Mouse (Mus musculus): Measurements from ENCODE around the gene Eef1akmt1. TPM values are rescaled to one million over a fixed set of nuclear protein-coding genes. Genes with fewer than 3 reads are reported as not detected.

Gene Eef1akmt1
- polyA plus RNA-seq, 1 experiment from 2014 or later = 87.8 TPM

DNA sequence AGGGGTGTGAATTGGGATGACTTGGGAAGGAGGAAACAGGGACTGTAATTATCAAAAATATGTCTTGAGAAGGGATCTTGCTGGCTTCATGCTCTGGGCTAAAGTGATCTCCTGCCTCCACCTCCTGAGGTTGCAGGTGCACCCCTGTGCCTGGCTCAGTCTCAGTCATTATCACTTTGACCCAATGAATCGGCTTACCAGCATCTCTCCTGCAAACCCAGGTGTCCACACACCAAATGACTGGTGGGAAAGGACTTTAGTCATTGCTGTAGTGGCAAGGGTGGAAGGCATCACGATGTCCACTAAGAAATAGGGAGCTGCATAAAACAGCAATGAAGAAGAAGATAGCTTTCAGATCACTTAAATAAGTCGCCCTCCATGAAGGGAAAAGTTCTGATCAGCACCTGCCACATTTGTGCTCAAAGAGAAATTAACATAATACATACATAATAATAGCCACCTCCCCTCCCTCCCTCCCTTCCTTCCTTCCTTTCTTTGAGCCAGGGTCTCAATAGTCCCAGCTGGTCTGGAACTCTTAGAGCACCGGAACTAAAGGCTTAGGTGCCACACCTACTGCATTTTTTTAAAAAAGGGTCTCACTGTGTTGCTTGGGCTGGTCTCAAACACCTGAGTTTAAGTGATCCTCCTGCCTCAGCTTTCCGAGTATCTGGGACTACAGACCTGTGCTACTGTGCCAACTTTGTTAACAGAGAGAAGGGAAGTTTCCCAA is 41.5 kb downstream of the Eef1akmt1 start:
- Histone ChIP-seq H3K4me2 (no peak overlapping the region), H3K9ac (no peak overlapping the region), H3K27me3 (replicated peaks) (0 out of 2 replicates have a peak, but pooled peaks cover 5% of the 10 kb centered on the region), H3K36me3 (replicated peaks) (no peaks in the 10 kb centered on the region), H3K4me3 (no peak overlapping the region), H3K4me1 (peaks cover 33% of the 10 kb centered on the region), H3K9me3 (no peaks in the 10 kb centered on the region), H3K27ac (no peak overlapping the region)
- ATAC-seq (replicated peaks) = no peak
- WGBS = 63% methylated on average over 5 of the region's 5 CpGs

- Histone ChIP-seq H3K27ac (no peak overlapping the region), H3K4me1 (peaks cover 30% of the 10 kb centered on the region), H3K9me3 (no peaks in the 10 kb centered on the region), H3K36me3 (replicated peaks) (no peaks in the 10 kb centered on the region), H3K4me2 (no peak overlapping the region), H3K9ac (no peak overlapping the region), H3K4me3 (no peak overlapping the region), H3K27me3 (replicated peaks) (0 out of 2 replicates have a peak, but pooled peaks cover 5% of the 10 kb centered on the region)
- WGBS = 44% methylated on average over 10 of the region's 10 CpGs
- no peak for ATAC-seq (replicated peaks)
Measured at GRCm38 (mm10) chr14:57529086-57529785, 42.2 kb downstream of the Eef1akmt1 start.

- no peak overlapping the region for H3K27ac ChIP-seq
- no peak overlapping the region for H3K4me2 ChIP-seq
- H3K4me1 ChIP-seq = peaks cover 23% of the 10 kb centered on the region
- no peak overlapping the region for H3K4me3 ChIP-seq
- no peak for ATAC-seq (replicated peaks)
- H3K9ac ChIP-seq = no peak overlapping the region
- peaks cover 12% of the 10 kb centered on the region for H3K27me3 ChIP-seq (replicated peaks)
- 51% methylated on average over 2 of the region's 2 CpGs for WGBS
- H3K36me3 ChIP-seq (replicated peaks) = no peaks in the 10 kb centered on the region
- no peaks in the 10 kb centered on the region for H3K9me3 ChIP-seq
Measured at GRCm38 (mm10) chr14:57527598-57527997, 43.8 kb downstream of the Eef1akmt1 start.

DNA sequence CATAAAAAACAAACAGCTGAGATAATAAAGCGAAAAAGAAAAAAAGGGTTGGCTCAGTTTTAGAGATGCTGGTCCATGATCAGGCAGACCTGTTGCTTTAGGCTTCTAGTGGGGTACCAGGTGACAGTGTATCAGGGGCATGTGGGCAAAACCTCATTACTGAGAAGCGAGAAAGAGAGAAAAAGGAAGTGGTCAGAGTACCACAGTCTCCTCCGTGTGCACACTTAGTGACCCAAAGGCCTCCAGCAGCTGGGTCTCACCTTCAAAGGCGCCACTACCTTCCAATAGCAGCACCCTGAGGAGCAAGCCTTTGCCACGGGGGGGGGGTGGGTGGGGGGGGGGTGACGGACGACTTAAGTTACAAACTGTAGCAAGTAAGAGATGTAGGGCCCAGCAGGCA is 44.3 kb downstream of the Eef1akmt1 start:
- no peak for ATAC-seq (replicated peaks)
- H3K27ac ChIP-seq = no peak overlapping the region
- WGBS = 44% methylated on average over 7 of the region's 7 CpGs

GRCm38 (mm10) chr14:57526050-57526623 is 45.3 kb downstream of the Eef1akmt1 start:
- Histone ChIP-seq H3K4me2 (peak overlapping the region; percentile 71), H3K4me3 (peak overlapping the region; percentile 89), H3K27me3 (replicated peaks) (peaks cover 7% of the 10 kb centered on the region), H3K9ac (no peak overlapping the region), H3K36me3 (replicated peaks) (no peaks in the 10 kb centered on the region), H3K9me3 (no peaks in the 10 kb centered on the region), H3K4me1 (peaks cover 23% of the 10 kb centered on the region), H3K27ac (no peak overlapping the region)
- peak; percentile 41 for ATAC-seq (replicated peaks)
- 58% methylated on average over 10 of the region's 10 CpGs for WGBS

More for the DNA sequence above, 44.3 kb downstream of the Eef1akmt1 start:
- Histone ChIP-seq H3K9me3 (no peaks in the 10 kb centered on the region), H3K4me2 (no peak overlapping the region), H3K4me3 (no peak overlapping the region), H3K4me1 (peaks cover 23% of the 10 kb centered on the region), H3K9ac (no peak overlapping the region), H3K36me3 (replicated peaks) (no peaks in the 10 kb centered on the region), H3K27me3 (replicated peaks) (peaks cover 7% of the 10 kb centered on the region)

DNA sequence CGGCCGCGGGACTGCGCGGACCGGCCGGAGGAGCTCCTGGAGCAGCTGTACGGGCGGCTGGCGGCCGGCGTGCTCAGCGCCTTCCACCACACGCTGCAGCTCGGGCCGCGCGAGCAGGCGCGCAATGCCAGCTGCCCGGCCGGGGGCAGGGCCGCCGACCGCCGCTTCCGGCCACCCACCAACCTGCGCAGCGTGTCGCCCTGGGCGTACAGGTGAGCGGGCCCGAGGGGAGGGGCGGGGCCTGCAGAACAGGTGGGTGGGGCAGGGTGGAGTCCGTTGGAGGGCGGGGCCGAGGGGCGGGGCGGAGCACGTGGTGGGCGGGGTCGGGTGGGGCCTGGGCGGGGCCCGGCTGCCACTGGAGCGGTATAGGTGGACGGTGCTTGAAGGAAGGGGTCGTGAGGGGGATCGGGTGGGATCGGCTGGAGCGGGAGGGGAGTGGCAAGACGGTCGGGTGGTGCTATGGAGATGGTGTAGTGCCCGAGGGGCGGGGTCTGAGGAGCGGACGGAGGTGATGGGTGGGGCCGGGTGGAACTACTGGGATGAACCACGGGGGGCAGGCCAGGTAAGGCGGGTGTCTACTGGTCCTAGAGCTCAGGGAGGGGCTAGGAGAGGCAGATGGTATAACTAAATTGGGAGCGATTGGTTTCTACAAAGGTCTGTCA is 45.9 kb downstream of the Eef1akmt1 start:
- ATAC-seq (replicated peaks) = peak; percentile 87
- Histone ChIP-seq H3K4me1 (peaks cover 23% of the 10 kb centered on the region), H3K4me3 (peak overlapping the region; percentile 89), H3K36me3 (replicated peaks) (no peaks in the 10 kb centered on the region), H3K4me2 (peak overlapping the region; percentile 71), H3K9me3 (no peaks in the 10 kb centered on the region), H3K27ac (peak overlapping the region; percentile 80), H3K27me3 (replicated peaks) (peaks cover 7% of the 10 kb centered on the region), H3K9ac (peak overlapping the region; percentile 72)
- 1% methylated on average over 52 of the region's 60 CpGs for WGBS

GRCm38 (mm10) chr14:57524671-57525387 is 46.6 kb downstream of the Eef1akmt1 start, which contains the start of gene Il17d:
Il17d (plus strand) TSS chr14:57524777.
- Histone ChIP-seq H3K27me3 (replicated peaks) (peaks cover 7% of the 10 kb centered on the region), H3K4me1 (peaks cover 23% of the 10 kb centered on the region), H3K27ac (peak within 1 kb of the TSS; percentile 80), H3K4me3 (peak within 1 kb of the TSS; percentile 89), H3K9me3 (no peaks in the 10 kb centered on the region), H3K36me3 (replicated peaks) (no peaks in the 10 kb centered on the region), H3K9ac (peak within 1 kb of the TSS; percentile 72), H3K4me2 (peak within 1 kb of the TSS; percentile 71)
- under 1% methylated on average over 69 of the region's 104 CpGs for WGBS
- ATAC-seq (replicated peaks) = peak; percentile 63

DNA sequence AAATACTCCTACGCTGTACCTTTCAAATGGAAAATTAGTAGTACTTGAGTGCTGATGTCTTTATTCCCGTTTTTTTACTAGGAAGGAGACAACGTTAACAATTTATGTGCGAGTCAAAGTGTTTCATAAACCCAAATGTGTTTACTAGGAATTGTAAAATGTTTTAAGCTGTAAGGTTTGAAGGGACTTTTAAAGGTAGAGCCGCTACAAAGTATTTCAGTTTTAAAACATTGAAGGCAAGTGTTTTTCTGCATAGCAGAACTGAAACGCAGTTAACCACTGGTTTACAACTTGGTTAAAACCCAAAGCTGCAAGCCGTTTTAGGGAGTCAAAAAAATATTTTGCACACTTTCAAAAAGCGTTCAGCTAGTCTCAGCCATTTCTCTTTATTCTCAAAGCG is 47.6 kb downstream of the Eef1akmt1 start:
- no peak overlapping the region for H3K4me3 ChIP-seq
- H3K36me3 ChIP-seq (replicated peaks) = 0 out of 2 replicates have a peak, but pooled peaks cover 1% of the 10 kb centered on the region
- peaks cover 7% of the 10 kb centered on the region for H3K27me3 ChIP-seq (replicated peaks)
- ATAC-seq (replicated peaks) = no peak
- WGBS = 88% methylated on average over 9 of the region's 9 CpGs
- no peak overlapping the region for H3K27ac ChIP-seq
- no peak overlapping the region for H3K9ac ChIP-seq
- H3K4me2 ChIP-seq = peak overlapping the region; percentile 71; the same call in 1 of the 2 replicates
- peaks cover 17% of the 10 kb centered on the region for H3K4me1 ChIP-seq
- H3K9me3 ChIP-seq = no peaks in the 10 kb centered on the region

GRCm38 (mm10) chr14:57517001-57517400 is 54.4 kb downstream of the Eef1akmt1 start:
- Histone ChIP-seq H3K4me2 (no peak overlapping the region), H3K9me3 (no peaks in the 10 kb centered on the region), H3K4me1 (no peaks in the 10 kb centered on the region), H3K27me3 (replicated peaks) (no peaks in the 10 kb centered on the region), H3K27ac (no peak overlapping the region), H3K4me3 (no peak overlapping the region), H3K9ac (no peak overlapping the region), H3K36me3 (replicated peaks) (0 out of 2 replicates have a peak, but pooled peaks cover 5% of the 10 kb centered on the region)
- no peak for ATAC-seq (replicated peaks)
- WGBS = 85% methylated on average over 7 of the region's 7 CpGs

GRCm38 (mm10) chr14:57515156-57515762 is 56.2 kb downstream of the Eef1akmt1 start:
- WGBS = 83% methylated on average over 6 of the region's 6 CpGs
- Histone ChIP-seq H3K4me2 (no peak overlapping the region), H3K9me3 (no peaks in the 10 kb centered on the region), H3K27me3 (replicated peaks) (no peaks in the 10 kb centered on the region), H3K27ac (no peak overlapping the region), H3K36me3 (replicated peaks) (0 out of 2 replicates have a peak, but pooled peaks cover 5% of the 10 kb centered on the region), H3K9ac (no peak overlapping the region), H3K4me3 (no peak overlapping the region), H3K4me1 (no peaks in the 10 kb centered on the region)
- ATAC-seq (replicated peaks) = no peak

DNA sequence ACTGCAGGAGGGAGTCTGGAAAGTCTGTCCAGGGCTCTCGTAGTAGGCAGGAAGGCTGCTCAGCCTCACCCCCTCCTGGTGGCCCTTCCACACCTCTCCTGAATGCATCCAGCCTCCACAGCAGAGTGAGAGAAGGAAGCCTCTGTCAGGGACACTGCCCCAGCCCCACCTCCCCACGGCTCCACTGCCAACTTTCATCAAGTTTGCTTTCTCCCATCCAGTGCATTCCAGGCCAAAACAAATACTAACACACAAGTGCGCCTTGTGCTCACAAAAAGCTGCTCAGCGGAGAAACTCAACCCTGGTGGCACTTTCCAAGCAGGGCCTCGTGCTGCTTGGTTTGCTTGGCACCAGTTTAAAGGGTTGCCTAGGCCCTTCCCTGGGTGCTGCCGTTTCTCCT is 61.9 kb downstream of the Eef1akmt1 start:
- H3K4me2 ChIP-seq = no peak overlapping the region
- no peak overlapping the region for H3K4me3 ChIP-seq
- no peaks in the 10 kb centered on the region for H3K4me1 ChIP-seq
- 67% methylated on average over 6 of the region's 6 CpGs for WGBS
- ATAC-seq (replicated peaks) = peak; percentile 80
- no peak overlapping the region for H3K9ac ChIP-seq
- no peak overlapping the region for H3K27ac ChIP-seq
- no peaks in the 10 kb centered on the region for H3K9me3 ChIP-seq
- no peaks in the 10 kb centered on the region for H3K27me3 ChIP-seq (replicated peaks)
- H3K36me3 ChIP-seq (replicated peaks) = no peaks in the 10 kb centered on the region

Data from midbrain, embryonic 15.5 days (tissue).